Mouse (Mus musculus) olfactory bulb, adult 2 months (tissue): ENCODE results near the gene Crispld2. TPM values are rescaled to one million over a fixed set of nuclear protein-coding genes. Genes with fewer than 3 reads are reported as not detected.

ENCODE experiments used
- H3K27ac ChIP-seq: fragments of 200-500 bp; 2 replicates; pipeline ENCODE4 v1.5.1; 2012; ENCODE audit warnings: low read depth, low read length; ENCODE audit not compliant: insufficient read depth
- H3K4me1 ChIP-seq: fragments of 200-500 bp; 2 replicates; pipeline ENCODE4 v1.6.1; 2012; ENCODE audit warnings: low read length; ENCODE audit not compliant: control insufficient read depth, insufficient read depth
- H3K4me3 ChIP-seq: fragments of 200-500 bp; 2 replicates; pipeline ENCODE4 v1.5.1; 2012; ENCODE audit warnings: mild to moderate bottlenecking, low read depth, low read length, moderate library complexity; ENCODE audit not compliant: insufficient read depth
- CTCF ChIP-seq: fragments of 200-500 bp; IDR thresholded peaks from 2 replicates; pipeline ENCODE4 v1.5.1; 2012; ENCODE audit warnings: low read depth, mild to moderate bottlenecking, low read length, moderate library complexity; ENCODE audit not compliant: insufficient read depth
- POLR2A ChIP-seq: fragments of 200-500 bp; IDR thresholded peaks from 2 replicates; pipeline ENCODE4 v1.6.1; 2012; ENCODE audit warnings: mild to moderate bottlenecking, low read depth, low read length, moderate library complexity; ENCODE audit not compliant: insufficient read depth
- WGBS: fragments of 180-500 bp; shearing (Covaris S2); methylation state at CpG from one replicate; pipeline ENCODE4 v1.1.7; 2018; 5-methylcytosine and 5-hydroxymethylcytosine counted together
- polyA plus RNA-seq: library from polyadenylated mRNA; stranded (reverse); fragments of >200 nt; gene quantifications from 2 replicates; pipeline ENCODE4 v1.2.4, GENCODE M21; 2012; ENCODE audit warnings: low replicate concordance; ENCODE audit not compliant: missing spikeins, insufficient read depth, insufficient read length

Crispld2 gene
- polyA plus RNA-seq, 1 experiment: not detected

GRCm38 (mm10) chr8:119994114-119994513 lies 1.9 kb downstream of the Crispld2 start:
- TF ChIP-seq CTCF (no peak), POLR2A (no peak)
- Histone ChIP-seq H3K4me3 (no peak overlapping the region), H3K4me1 (peaks cover 12% of the 10 kb centered on the region), H3K27ac (no peak overlapping the region)
- 82% methylated on average over 7 of the region's 7 CpGs for WGBS

DNA sequence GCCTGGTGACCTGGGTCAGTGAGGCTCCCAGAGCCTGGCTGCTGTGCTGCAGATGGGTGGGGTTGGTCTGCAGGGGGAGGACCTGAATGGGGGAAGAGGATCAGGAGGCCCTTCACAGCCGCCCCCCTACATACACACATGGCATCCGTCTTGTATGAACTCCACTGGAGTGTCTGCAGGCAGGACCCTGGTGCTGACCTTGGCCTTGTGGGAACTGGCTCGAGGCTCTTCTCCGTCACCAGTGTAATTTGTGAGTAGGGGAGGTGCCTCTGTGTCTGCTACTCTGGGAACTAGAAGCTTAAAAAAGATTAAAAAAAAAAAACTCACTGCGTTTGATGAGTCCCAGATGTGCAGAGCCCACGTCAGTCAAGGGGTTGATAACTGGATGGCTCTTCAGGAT lies 2.3 kb downstream of the Crispld2 start:
- Histone ChIP-seq H3K27ac (no peak overlapping the region), H3K4me3 (no peak overlapping the region), H3K4me1 (peaks cover 12% of the 10 kb centered on the region)
- TF ChIP-seq CTCF (no peak), POLR2A (no peak)
- 78% methylated on average over 6 of the region's 6 CpGs for WGBS

DNA sequence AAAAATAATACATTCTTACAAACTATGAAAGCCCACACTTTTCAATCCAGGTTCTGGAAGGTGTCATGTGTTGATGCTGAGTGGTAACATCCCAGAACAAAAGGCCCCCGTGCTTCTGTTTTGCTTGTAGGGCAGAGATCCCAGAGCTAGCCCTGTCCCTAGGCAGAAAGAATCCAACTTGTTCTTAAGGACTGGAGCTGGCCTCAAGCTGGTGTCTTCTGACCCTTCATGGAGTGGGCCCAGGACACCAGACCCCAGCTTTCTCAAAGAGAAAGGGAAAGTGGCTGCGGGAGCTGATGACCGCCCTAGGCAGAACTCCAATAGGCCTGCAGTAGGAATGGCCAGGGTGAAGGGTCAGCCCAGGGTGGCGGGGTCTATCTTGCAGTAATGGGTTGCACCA lies 5.0 kb downstream of the Crispld2 start:
- WGBS: 93% methylated on average over 4 of the region's 4 CpGs
- Histone ChIP-seq H3K4me3 (no peak overlapping the region), H3K27ac (no peak overlapping the region), H3K4me1 (peaks cover 9% of the 10 kb centered on the region)
- TF ChIP-seq POLR2A (no peak), CTCF (no peak)

DNA sequence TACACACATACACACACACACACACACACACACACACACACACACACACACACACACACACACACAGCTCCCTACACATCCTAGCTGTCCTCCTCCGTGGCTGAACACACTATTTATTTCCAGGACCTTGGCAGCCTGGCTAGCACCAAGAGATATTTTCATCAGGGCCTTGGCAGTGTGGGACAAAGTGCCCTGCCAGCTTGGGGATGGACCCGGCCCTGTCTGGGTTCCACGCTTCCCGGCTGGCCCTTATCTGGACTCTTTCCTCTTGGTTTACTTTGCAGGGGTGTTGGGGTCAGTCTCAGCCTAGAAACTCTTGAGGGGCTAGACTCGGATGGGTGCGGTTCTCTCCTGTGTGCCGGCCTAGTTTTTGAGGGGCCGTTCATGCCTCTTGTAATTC lies 8.2 kb downstream of the Crispld2 start:
- Histone ChIP-seq H3K27ac (no peak overlapping the region), H3K4me1 (peaks cover 9% of the 10 kb centered on the region), H3K4me3 (no peak overlapping the region)
- 70% methylated on average over 8 of the region's 8 CpGs for WGBS
- TF ChIP-seq CTCF: no peak

GRCm38 (mm10) chr8:120001712-120002111 lies 9.5 kb downstream of the Crispld2 start:
- WGBS: 75% methylated on average over 7 of the region's 7 CpGs
- Histone ChIP-seq H3K27ac (no peak overlapping the region), H3K4me3 (no peak overlapping the region), H3K4me1 (peaks cover 13% of the 10 kb centered on the region)
- no peak for TF ChIP-seq CTCF
- no peak for TF ChIP-seq POLR2A

GRCm38 (mm10) chr8:120002348-120002747 lies 10.1 kb downstream of the Crispld2 start:
- WGBS: 82% methylated on average over 9 of the region's 9 CpGs
- no peak overlapping the region for H3K27ac ChIP-seq
- H3K4me3 ChIP-seq: no peak overlapping the region
- no peak for TF ChIP-seq CTCF
- TF ChIP-seq POLR2A: no peak
- H3K4me1 ChIP-seq: peaks cover 13% of the 10 kb centered on the region

DNA sequence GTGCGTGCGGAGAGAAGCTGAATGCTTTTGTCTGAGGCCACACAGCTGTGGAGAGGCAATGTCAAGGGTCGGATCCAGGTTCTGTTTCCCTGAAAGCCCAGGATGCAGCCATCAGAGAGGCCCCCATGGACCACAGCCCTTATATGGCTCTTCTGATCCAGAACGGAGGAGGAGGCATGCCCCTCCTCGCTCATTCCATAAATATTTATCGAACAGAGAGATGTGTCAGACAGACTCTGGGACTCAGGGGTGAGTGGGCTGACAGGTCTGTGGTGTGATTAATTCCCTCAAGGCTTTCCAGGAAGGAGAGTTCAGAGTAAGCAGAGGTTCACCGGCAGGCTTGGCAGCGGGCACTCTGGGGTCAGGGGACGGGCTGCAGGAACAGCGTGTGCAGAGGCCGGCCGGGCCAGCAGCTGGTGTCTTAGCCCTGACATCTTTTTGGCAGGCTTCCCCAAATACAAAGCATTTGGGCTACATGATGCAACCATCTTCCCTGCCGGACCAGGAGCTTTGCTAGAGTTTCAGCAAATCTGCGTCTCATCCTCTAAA lies 12.0 kb downstream of the Crispld2 start:
- WGBS: 60% methylated on average over 14 of the region's 14 CpGs
- TF ChIP-seq CTCF: no peak
- TF ChIP-seq POLR2A: no peak
- Histone ChIP-seq H3K4me1 (peaks cover 13% of the 10 kb centered on the region), H3K27ac (no peak overlapping the region), H3K4me3 (no peak overlapping the region)

DNA sequence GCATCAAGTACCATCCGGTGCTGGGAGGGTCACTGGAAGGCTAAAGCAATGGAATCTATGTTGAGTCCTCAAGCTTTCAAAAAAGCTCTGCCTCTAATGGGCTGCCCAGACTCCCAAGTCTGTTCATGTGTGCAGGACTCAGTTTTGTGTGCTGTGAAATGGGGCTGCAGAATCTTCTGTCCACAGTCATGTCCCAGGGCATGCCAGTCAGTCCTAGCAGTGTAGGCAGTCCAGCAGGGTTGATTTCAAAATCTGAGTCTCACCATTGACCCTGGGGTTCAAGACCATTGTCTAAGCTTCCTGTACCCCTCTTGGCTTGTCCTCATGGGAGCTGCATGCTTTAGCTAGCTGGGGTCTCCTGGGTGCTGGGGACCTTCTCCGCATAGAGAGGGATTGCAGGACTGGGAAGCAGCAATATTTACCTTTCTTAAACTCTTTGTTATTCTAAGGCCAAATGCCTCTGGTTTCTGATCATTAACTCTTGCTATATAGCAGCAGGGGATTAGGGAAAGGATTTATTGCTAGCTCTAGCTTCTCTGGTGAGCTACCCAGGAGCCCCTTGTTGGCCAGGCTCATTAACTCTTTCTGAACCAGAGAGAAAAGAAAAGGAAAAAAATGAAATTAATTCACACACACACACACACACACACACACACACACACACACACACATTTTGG lies 12.6 kb downstream of the Crispld2 start:
- Histone ChIP-seq H3K4me3 (no peak overlapping the region), H3K4me1 (peaks cover 13% of the 10 kb centered on the region), H3K27ac (no peak overlapping the region)
- WGBS: 71% methylated on average over 2 of the region's 2 CpGs
- TF ChIP-seq POLR2A (no peak), CTCF (no peak)

GRCm38 (mm10) chr8:120006645-120007160 lies 14.5 kb downstream of the Crispld2 start:
- WGBS: 49% methylated on average over 9 of the region's 9 CpGs
- Histone ChIP-seq H3K4me3 (no peak overlapping the region), H3K27ac (no peak overlapping the region), H3K4me1 (peaks cover 13% of the 10 kb centered on the region)
- TF ChIP-seq CTCF (no peak), POLR2A (no peak)

- 85% methylated on average over 9 of the region's 9 CpGs for WGBS
- Histone ChIP-seq H3K27ac (no peak overlapping the region), H3K4me3 (no peak overlapping the region), H3K4me1 (peaks cover 13% of the 10 kb centered on the region)
- TF ChIP-seq CTCF: no peak
- no peak for TF ChIP-seq POLR2A
These were observed 14.9 kb downstream of the Crispld2 start for GRCm38 (mm10) chr8:120007178-120007577.
